Mouse (Mus musculus): ENCODE results near the gene Dolpp1. TPM values are rescaled to one million over a fixed set of nuclear protein-coding genes. Genes with fewer than 3 reads are reported as not detected.

Dolpp1 gene
- total RNA-seq, 2 experiments from 2014 or later: 22.8 to 24.0 TPM

GRCm38 (mm10) chr2:30360626-30361025, 31.4 kb upstream of the Dolpp1 start:
- H3K27ac ChIP-seq: no peak overlapping the region
- no peak for TF ChIP-seq CTCF (conservative IDR thresholded peaks at IDR 0.05)
- DNase-seq (ENCODE audit: low spot score in 2 of 2): no peak

GRCm38 (mm10) chr2:30362865-30363264, 29.2 kb upstream of the Dolpp1 start:
- DNase-seq (ENCODE audit: low spot score in 2 of 2): no peak
- TF ChIP-seq CTCF (conservative IDR thresholded peaks at IDR 0.05): peak; percentile 64
- no peak overlapping the region for H3K27ac ChIP-seq
- H3K4me3 ChIP-seq: no peak overlapping the region

More at GRCm38 (mm10) chr2:30360626-30361025, 31.4 kb upstream of the Dolpp1 start:
- no peak overlapping the region for H3K4me3 ChIP-seq

GRCm38 (mm10) chr2:30363773-30364650, 28.0 kb upstream of the Dolpp1 start, which contains the start of gene Miga2:
Gene Miga2 (plus strand): TSS chr2:30364233.
- peak; percentile 98 to 99 for DNase-seq (ENCODE audit: low spot score in 2 of 2)
- 0 out of 2 replicates have a peak, but pooled peaks have one; percentile 4 for TF ChIP-seq CTCF (conservative IDR thresholded peaks at IDR 0.05)
- Histone ChIP-seq H3K27ac (peak within 1 kb of the TSS; percentile 93), H3K4me3 (peak within 1 kb of the TSS; percentile 82)

GRCm38 (mm10) chr2:30365281-30366069, 26.6 kb upstream of the Dolpp1 start:
- DNase-seq (ENCODE audit: low spot score in 2 of 2): no peak
- Histone ChIP-seq H3K27ac (peak overlapping the region; percentile 93), H3K4me3 (peak overlapping the region; percentile 82)
- TF ChIP-seq CTCF (conservative IDR thresholded peaks at IDR 0.05): no peak

- H3K4me3 ChIP-seq: peak overlapping the region; percentile 18; the same call in 1 of the 2 replicates
- H3K27ac ChIP-seq: peak overlapping the region; percentile 93; the same call in 1 of the 2 replicates
- no peak for DNase-seq (ENCODE audit: low spot score in 2 of 2)
- peak; percentile 50 for TF ChIP-seq CTCF (conservative IDR thresholded peaks at IDR 0.05)
Observed at GRCm38 (mm10) chr2:30366203-30366602, 25.9 kb upstream of the Dolpp1 start.

GRCm38 (mm10) chr2:30371544-30371943, 20.5 kb upstream of the Dolpp1 start:
- no peak for TF ChIP-seq CTCF (conservative IDR thresholded peaks at IDR 0.05)
- Histone ChIP-seq H3K27ac (no peak overlapping the region), H3K4me3 (no peak overlapping the region)
- no peak for DNase-seq (ENCODE audit: low spot score in 2 of 2)

- Histone ChIP-seq H3K27ac (no peak overlapping the region), H3K4me3 (no peak overlapping the region)
- DNase-seq (ENCODE audit: low spot score in 2 of 2): no peak
- no peak for TF ChIP-seq CTCF (conservative IDR thresholded peaks at IDR 0.05)
Observed at GRCm38 (mm10) chr2:30372726-30373125, 19.3 kb upstream of the Dolpp1 start.

GRCm38 (mm10) chr2:30375893-30376292, 16.2 kb upstream of the Dolpp1 start:
- no peak overlapping the region for H3K27ac ChIP-seq
- H3K4me3 ChIP-seq: no peak overlapping the region
- no peak for TF ChIP-seq CTCF (conservative IDR thresholded peaks at IDR 0.05)
- DNase-seq (ENCODE audit: low spot score in 2 of 2): no peak

- no peak overlapping the region for H3K4me3 ChIP-seq
- no peak overlapping the region for H3K27ac ChIP-seq
- no peak for DNase-seq (ENCODE audit: low spot score in 2 of 2)
- TF ChIP-seq CTCF (conservative IDR thresholded peaks at IDR 0.05): no peak
Observed at GRCm38 (mm10) chr2:30377721-30378120, 14.3 kb upstream of the Dolpp1 start.

- DNase-seq (ENCODE audit: low spot score in 2 of 2): no peak
- no peak overlapping the region for H3K4me3 ChIP-seq
- no peak for TF ChIP-seq CTCF (conservative IDR thresholded peaks at IDR 0.05)
- H3K27ac ChIP-seq: no peak overlapping the region
Observed at GRCm38 (mm10) chr2:30379307-30379706, 12.7 kb upstream of the Dolpp1 start.

- H3K27ac ChIP-seq: peak overlapping the region; percentile 15; the same call in 1 of the 2 replicates
- no peak overlapping the region for H3K4me3 ChIP-seq
- no peak for DNase-seq (ENCODE audit: low spot score in 2 of 2)
- no peak for TF ChIP-seq CTCF (conservative IDR thresholded peaks at IDR 0.05)
Observed at GRCm38 (mm10) chr2:30380564-30381376, 11.3 kb upstream of the Dolpp1 start.

- Histone ChIP-seq H3K4me3 (no peak overlapping the region), H3K27ac (peak overlapping the region; percentile 15; the same call in 1 of the 2 replicates)
- TF ChIP-seq CTCF (conservative IDR thresholded peaks at IDR 0.05): no peak
- no peak for DNase-seq (ENCODE audit: low spot score in 2 of 2)
Observed at GRCm38 (mm10) chr2:30381377-30381725, 10.7 kb upstream of the Dolpp1 start.
